Mouse (Mus musculus) cerebellum, postnatal 25 days (tissue): ENCODE measurements at regions not wholly inside any gene's neighbourhood (a gene's known extent, or its start where the extent isn't known, plus 50 kb on each side); places are given as distances from the start of the nearest gene placed in this dataset.

Experiments used
- DNase-seq, 2 experiments: peaks; one replicate each; pipeline ENCODE4 v3.0.0; 2021; ENCODE audit warnings: mixed read lengths in 2 of 2

- DNase-seq: no peak
Measured at GRCm38 (mm10) chr4:31838592-31838991, 125.3 kb upstream of the Map3k7 start.

- DNase-seq: no peak
Measured at GRCm38 (mm10) chr4:31849763-31850162, 114.1 kb upstream of the Map3k7 start.

GRCm38 (mm10) chr4:31851006-31851405 lies 112.9 kb upstream of the Map3k7 start:
- DNase-seq: peak in 1 of 2 experiments; percentile 32

- no peak for DNase-seq
Measured at GRCm38 (mm10) chr4:31853851-31854250, 110.0 kb upstream of the Map3k7 start.

GRCm38 (mm10) chr4:31860389-31860788 lies 103.5 kb upstream of the Map3k7 start:
- DNase-seq: no peak

- no peak for DNase-seq
Measured at GRCm38 (mm10) chr4:31861172-31861571, 102.7 kb upstream of the Map3k7 start.

- DNase-seq: no peak
Measured at GRCm38 (mm10) chr4:31872985-31873983, 90.6 kb upstream of the Map3k7 start.

GRCm38 (mm10) chr4:31877389-31877788 lies 86.5 kb upstream of the Map3k7 start:
- peak; percentile 33 to 41 for DNase-seq

- DNase-seq: peak in 1 of 2 experiments; percentile 5
Measured at GRCm38 (mm10) chr4:31878493-31879191, 85.3 kb upstream of the Map3k7 start.

GRCm38 (mm10) chr4:31879192-31879585 lies 84.7 kb upstream of the Map3k7 start:
- DNase-seq: peak; percentile 3 to 9

GRCm38 (mm10) chr4:31880213-31880612 lies 83.7 kb upstream of the Map3k7 start:
- DNase-seq: no peak

- peak in 1 of 2 experiments; percentile 16 for DNase-seq
Measured at GRCm38 (mm10) chr4:31889673-31890072, 74.2 kb upstream of the Map3k7 start.

- DNase-seq: no peak
Measured at GRCm38 (mm10) chr4:31909086-31909673, 54.7 kb upstream of the Map3k7 start.
